Mouse (Mus musculus): ENCODE results near the gene AC124108.1. TPM values are rescaled to one million over a fixed set of nuclear protein-coding genes. Genes with fewer than 3 reads are reported as not detected.

AC124108.1 gene
- total RNA-seq, 1 experiment, result 5.0 TPM

- DNase-seq (ENCODE audit: low read depth, low spot score), result no peak
- Histone ChIP-seq H3K9me3 (ENCODE audit: control insufficient read depth, insufficient read depth, low read depth, low read length) (no peaks in the 10 kb centered on the region), H3K27ac (ENCODE audit: insufficient read depth, low read depth, low read length, poor library complexity, severe bottlenecking) (no peak overlapping the region), H3K4me1 (ENCODE audit: control insufficient read depth in 2 of 2, insufficient read depth in 2 of 2, low read length in 2 of 2, poor library complexity in 1 of 2) (peaks cover 2 to 42% of the 10 kb centered on the region in 2 experiments; a peak in 3 of 4 replicates), H3K9ac (ENCODE audit: insufficient read depth, low read depth, low read length, poor library complexity, severe bottlenecking) (no peak overlapping the region), H3K36me3 (ENCODE audit: control insufficient read depth, insufficient read depth, low read length, poor library complexity, severe bottlenecking) (peaks cover 2% of the 10 kb centered on the region; the same call in 1 of the 2 replicates), H3K4me3 (ENCODE audit: insufficient read depth in 1 of 2, low read depth in 1 of 2, low read length in 2 of 2, poor library complexity in 1 of 2, severe bottlenecking in 1 of 2) (no peak overlapping the region)
- in situ Hi-C loops (cut with MboI; ENCODE audit: low sequenced_read_pairs in 2 of 2, unreplicated experiment in 2 of 2), result no loop called here
- TF ChIP-seq MAFK (IDR thresholded peaks at IDR 0.05; ENCODE audit: insufficient read depth, low read depth, low read length), result no peak
- no peak for TF ChIP-seq HCFC1 (IDR thresholded peaks at IDR 0.05; ENCODE audit: borderline replicate concordance, insufficient read depth, low read length)
- no peak for TF ChIP-seq ZNF384 (IDR thresholded peaks at IDR 0.05; ENCODE audit: low read depth, low read length)
- TF ChIP-seq ZC3H11A (IDR thresholded peaks at IDR 0.05; ENCODE audit: borderline replicate concordance, low read depth, low read length), result no peak
- no peak for TF ChIP-seq CHD2 (IDR thresholded peaks at IDR 0.05; ENCODE audit: low read depth, low read length)
These were observed 14.7 kb downstream of the AC124108.1 start for GRCm38 (mm10) chr1:132205958-132206357.

GRCm38 (mm10) chr1:132206828-132207227 is 15.6 kb downstream of the AC124108.1 start:
- TF ChIP-seq CHD2 (IDR thresholded peaks at IDR 0.05; ENCODE audit: low read depth, low read length), result no peak
- TF ChIP-seq HCFC1 (IDR thresholded peaks at IDR 0.05; ENCODE audit: borderline replicate concordance, insufficient read depth, low read length), result no peak
- TF ChIP-seq MAFK (IDR thresholded peaks at IDR 0.05; ENCODE audit: insufficient read depth, low read depth, low read length), result no peak
- no peak for TF ChIP-seq ZNF384 (IDR thresholded peaks at IDR 0.05; ENCODE audit: low read depth, low read length)
- TF ChIP-seq ZC3H11A (IDR thresholded peaks at IDR 0.05; ENCODE audit: borderline replicate concordance, low read depth, low read length), result no peak

GRCm38 (mm10) chr1:132208154-132208553 is 16.9 kb downstream of the AC124108.1 start:
- in situ Hi-C loops (cut with MboI; ENCODE audit: low sequenced_read_pairs in 2 of 2, unreplicated experiment in 2 of 2), result no loop called here
- no peaks in the 10 kb centered on the region for H3K9me3 ChIP-seq (ENCODE audit: control insufficient read depth, insufficient read depth, low read depth, low read length)
- TF ChIP-seq ZC3H11A (IDR thresholded peaks at IDR 0.05; ENCODE audit: borderline replicate concordance, low read depth, low read length) (no peak), CHD2 (IDR thresholded peaks at IDR 0.05; ENCODE audit: low read depth, low read length) (no peak), HCFC1 (IDR thresholded peaks at IDR 0.05; ENCODE audit: borderline replicate concordance, insufficient read depth, low read length) (no peak), MAFK (IDR thresholded peaks at IDR 0.05; ENCODE audit: insufficient read depth, low read depth, low read length) (no peak), ZNF384 (IDR thresholded peaks at IDR 0.05; ENCODE audit: low read depth, low read length) (no peak)
- no peak overlapping the region for H3K27ac ChIP-seq (ENCODE audit: insufficient read depth, low read depth, low read length, poor library complexity, severe bottlenecking)
- H3K4me3 ChIP-seq (ENCODE audit: insufficient read depth in 1 of 2, low read depth in 1 of 2, low read length in 2 of 2, poor library complexity in 1 of 2, severe bottlenecking in 1 of 2), result no peak overlapping the region
- H3K9ac ChIP-seq (ENCODE audit: insufficient read depth, low read depth, low read length, poor library complexity, severe bottlenecking), result no peak overlapping the region
- DNase-seq (ENCODE audit: low read depth, low spot score), result no peak
- peaks cover 2 to 46% of the 10 kb centered on the region in 2 experiments; a peak in 3 of 4 replicates for H3K4me1 ChIP-seq (ENCODE audit: control insufficient read depth in 2 of 2, insufficient read depth in 2 of 2, low read length in 2 of 2, poor library complexity in 1 of 2)
- no peaks in the 10 kb centered on the region for H3K36me3 ChIP-seq (ENCODE audit: control insufficient read depth, insufficient read depth, low read length, poor library complexity, severe bottlenecking)

More at GRCm38 (mm10) chr1:132206828-132207227, 15.6 kb downstream of the AC124108.1 start:
- in situ Hi-C loops (cut with MboI; ENCODE audit: low sequenced_read_pairs in 2 of 2, unreplicated experiment in 2 of 2), result no loop called here
- Histone ChIP-seq H3K36me3 (ENCODE audit: control insufficient read depth, insufficient read depth, low read length, poor library complexity, severe bottlenecking) (peaks cover under 1% of the 10 kb centered on the region; the same call in 1 of the 2 replicates), H3K4me3 (ENCODE audit: insufficient read depth in 1 of 2, low read depth in 1 of 2, low read length in 2 of 2, poor library complexity in 1 of 2, severe bottlenecking in 1 of 2) (no peak overlapping the region), H3K9ac (ENCODE audit: insufficient read depth, low read depth, low read length, poor library complexity, severe bottlenecking) (no peak overlapping the region), H3K9me3 (ENCODE audit: control insufficient read depth, insufficient read depth, low read depth, low read length) (no peaks in the 10 kb centered on the region), H3K27ac (ENCODE audit: insufficient read depth, low read depth, low read length, poor library complexity, severe bottlenecking) (no peak overlapping the region), H3K4me1 (ENCODE audit: control insufficient read depth in 2 of 2, insufficient read depth in 2 of 2, low read length in 2 of 2, poor library complexity in 1 of 2) (peaks cover 2 to 45% of the 10 kb centered on the region in 2 experiments; a peak in 3 of 4 replicates)
- no peak for DNase-seq (ENCODE audit: low read depth, low spot score)

- H3K27ac ChIP-seq (ENCODE audit: insufficient read depth, low read depth, low read length, poor library complexity, severe bottlenecking), result no peak overlapping the region
- in situ Hi-C loops (cut with MboI; ENCODE audit: low sequenced_read_pairs in 2 of 2, unreplicated experiment in 2 of 2), result no loop called here
- no peak for DNase-seq (ENCODE audit: low read depth, low spot score)
These were observed 18.1 kb downstream of the AC124108.1 start for GRCm38 (mm10) chr1:132209400-132209799.

More at GRCm38 (mm10) chr1:132209400-132209799, 18.1 kb downstream of the AC124108.1 start:
- Histone ChIP-seq H3K9me3 (ENCODE audit: control insufficient read depth, insufficient read depth, low read depth, low read length) (no peaks in the 10 kb centered on the region), H3K36me3 (ENCODE audit: control insufficient read depth, insufficient read depth, low read length, poor library complexity, severe bottlenecking) (no peaks in the 10 kb centered on the region), H3K4me3 (ENCODE audit: insufficient read depth in 1 of 2, low read depth in 1 of 2, low read length in 2 of 2, poor library complexity in 1 of 2, severe bottlenecking in 1 of 2) (no peak overlapping the region), H3K4me1 (ENCODE audit: control insufficient read depth in 2 of 2, insufficient read depth in 2 of 2, low read length in 2 of 2, poor library complexity in 1 of 2) (peaks cover 2 to 41% of the 10 kb centered on the region in 2 experiments; a peak in 3 of 4 replicates), H3K9ac (ENCODE audit: insufficient read depth, low read depth, low read length, poor library complexity, severe bottlenecking) (no peak overlapping the region)
- no peak for TF ChIP-seq HCFC1 (IDR thresholded peaks at IDR 0.05; ENCODE audit: borderline replicate concordance, insufficient read depth, low read length)
- TF ChIP-seq ZNF384 (IDR thresholded peaks at IDR 0.05; ENCODE audit: low read depth, low read length), result no peak
- no peak for TF ChIP-seq ZC3H11A (IDR thresholded peaks at IDR 0.05; ENCODE audit: borderline replicate concordance, low read depth, low read length)
